8 mouse cellular contexts compared by ENCODE assay signal in genomic region chr12:52671436-52671835, GRCm38 (mm10). TPM values are rescaled to one million over a fixed set of nuclear protein-coding genes. Genes with fewer than 3 reads are reported as not detected.
DNase-seq lines count a peak whose midpoint lies in the region; ATAC-seq lines count a peak whose summit lies in the region.

No protein-coding gene starts in this region.

- peak overlapping the region; percentile 35 for H3K4me2 ChIP-seq in midbrain, embryonic 12.5 days (replicated peaks)

- WGBS in heart, embryonic 10.5 days = 7% methylated on average over 7 of the region's 7 CpGs
- 4% methylated on average over 7 of the region's 7 CpGs for WGBS in midbrain, embryonic 12.5 days

- no peak overlapping the region for H3K4me3 ChIP-seq in heart, embryonic 10.5 days
- H3K4me3 ChIP-seq in midbrain, embryonic 12.5 days = no peak overlapping the region

- H3K36me3 ChIP-seq in heart, embryonic 10.5 days = no peaks in the 10 kb centered on the region
- H3K36me3 ChIP-seq in midbrain, embryonic 12.5 days = no peaks in the 10 kb centered on the region

- H3K27ac ChIP-seq in heart, embryonic 10.5 days = peak overlapping the region; percentile 52; the same call in 1 of the 2 replicates
- peak overlapping the region; percentile 83 for H3K27ac ChIP-seq in midbrain, embryonic 12.5 days (replicated peaks)

- H3K9me3 ChIP-seq in heart, embryonic 10.5 days = no peaks in the 10 kb centered on the region
- H3K9me3 ChIP-seq in midbrain, embryonic 12.5 days = no peaks in the 10 kb centered on the region

- peaks cover 5% of the 10 kb centered on the region; the same call in 1 of the 2 replicates for H3K4me1 ChIP-seq in heart, embryonic 10.5 days
- peaks cover 12% of the 10 kb centered on the region for H3K4me1 ChIP-seq in midbrain, embryonic 12.5 days

- H3K9ac ChIP-seq in midbrain, embryonic 12.5 days (replicated peaks) = no peak overlapping the region

- H3K27me3 ChIP-seq in heart, embryonic 10.5 days (ENCODE audit: insufficient read depth, poor library complexity, severe bottlenecking) = no peaks in the 10 kb centered on the region
- no peaks in the 10 kb centered on the region for H3K27me3 ChIP-seq in midbrain, embryonic 12.5 days

- ATAC-seq in midbrain, embryonic 12.5 days (ENCODE audit: low FRiP score, low read depth) = peak; percentile 95
- no peak for ATAC-seq in granulocyte monocyte progenitor cell, adult 5-6 weeks (replicated peaks; ENCODE audit: poor library complexity, severe bottlenecking)
- ATAC-seq in inflammation-experienced regulatory T-cells, adult 6 months = no peak

- DNase-seq in kidney, postnatal 10 days = peak; percentile 28
- no peak for DNase-seq in kidney, adult 18-20 months
- DNase-seq in embryo, embryonic 9.5 days (ENCODE audit: extremely low spot score) = peak; percentile 61
- DNase-seq in heart, embryonic 10.5 days (ENCODE audit: low spot score) = no peak
- DNase-seq in right cerebral cortex, postnatal 14 days = no peak

RNA-seq across cellular contexts. Expression of gene Akap6, which starts 27.7 kb away (rescaled TPM):
- 2.3 and 6.0 TPM in 2 replicates for polyA plus RNA-seq in heart, embryonic 10.5 days (2016; fragmentation: Nextera tagmentation; extraction: Ambion mirVana)
- 27.2 and 27.6 TPM in 2 replicates for polyA plus RNA-seq in midbrain, embryonic 12.5 days (2016; fragmentation: Nextera tagmentation; extraction: Ambion mirVana)
- not detected in 2 replicates for total RNA-seq in granulocyte monocyte progenitor cell, adult 5-6 weeks (2014; fragmentation: Nextera tagmentation)
- total RNA-seq in granulocyte monocyte progenitor cell, adult 5-6 weeks (2017) = 0.21 TPM in 1 of 2 replicates, not detected in the other
- polyA plus RNA-seq in inflammation-experienced regulatory T-cells, adult 6 months (2017; shearing (Covaris generic)) = under 1 TPM; 0.06 to 0.44 (median 0.09) TPM

Comparison
In these comparisons a context has a peak if more than half of its experiments do, and no peak if none do; other contexts are left out.
1. DNase-seq: peak in kidney, postnatal 10 days (single experiment) and embryo, embryonic 9.5 days (single experiment); none in kidney, adult 18-20 months (single experiment), heart, embryonic 10.5 days (single experiment) and right cerebral cortex, postnatal 14 days (single experiment).